Mouse (Mus musculus): Measurements from ENCODE around the gene Phc3. TPM values are rescaled to one million over a fixed set of nuclear protein-coding genes. Genes with fewer than 3 reads are reported as not detected.

The Phc3 gene
- polyA plus RNA-seq, 1 experiment from 2014 or later = 5.0 TPM

- Histone ChIP-seq H3K27me3 (ENCODE audit: insufficient read depth, poor library complexity, severe bottlenecking) (no peaks in the 10 kb centered on the region), H3K4me3 (no peak overlapping the region), H3K36me3 (peaks cover 62% of the 10 kb centered on the region), H3K4me1 (replicated peaks) (peaks cover 12% of the 10 kb centered on the region), H3K27ac (no peak overlapping the region), H3K9me3 (peaks cover 8% of the 10 kb centered on the region; the same call in 1 of the 2 replicates)
- no peak for DNase-seq (ENCODE audit: low spot score)
- WGBS = 91% methylated on average over 3 of the region's 3 CpGs
Measured at GRCm38 (mm10) chr3:30964216-30964615, 5.0 kb downstream of the Phc3 start.

- Histone ChIP-seq H3K9me3 (peaks cover 8% of the 10 kb centered on the region; the same call in 1 of the 2 replicates), H3K4me3 (no peak overlapping the region), H3K27ac (no peak overlapping the region), H3K4me1 (replicated peaks) (peaks cover 4% of the 10 kb centered on the region), H3K36me3 (peaks cover 73% of the 10 kb centered on the region), H3K27me3 (ENCODE audit: insufficient read depth, poor library complexity, severe bottlenecking) (no peaks in the 10 kb centered on the region)
- DNase-seq (ENCODE audit: low spot score) = no peak
- WGBS = 92% methylated on average over 4 of the region's 4 CpGs
Measured at GRCm38 (mm10) chr3:30963100-30963499, 6.1 kb downstream of the Phc3 start.

GRCm38 (mm10) chr3:30959868-30960831 is 9.1 kb downstream of the Phc3 start:
- WGBS = 82% methylated on average over 7 of the region's 7 CpGs
- H3K36me3 ChIP-seq = peaks cover 95% of the 10 kb centered on the region

GRCm38 (mm10) chr3:30958709-30959108 is 10.5 kb downstream of the Phc3 start:
- H3K27me3 ChIP-seq (ENCODE audit: insufficient read depth, poor library complexity, severe bottlenecking) = no peaks in the 10 kb centered on the region
- no peaks in the 10 kb centered on the region for H3K4me1 ChIP-seq (replicated peaks)
- H3K36me3 ChIP-seq = peaks cover 93% of the 10 kb centered on the region
- no peak for DNase-seq (ENCODE audit: low spot score)
- no peak overlapping the region for H3K4me3 ChIP-seq
- H3K27ac ChIP-seq = no peak overlapping the region
- WGBS = 89% methylated on average over 2 of the region's 2 CpGs
- peaks cover 8% of the 10 kb centered on the region; the same call in 1 of the 2 replicates for H3K9me3 ChIP-seq

More at GRCm38 (mm10) chr3:30959868-30960831, 9.1 kb downstream of the Phc3 start:
- no peaks in the 10 kb centered on the region for H3K27me3 ChIP-seq (ENCODE audit: insufficient read depth, poor library complexity, severe bottlenecking)
- H3K4me1 ChIP-seq (replicated peaks) = no peaks in the 10 kb centered on the region
- no peak overlapping the region for H3K4me3 ChIP-seq
- H3K9me3 ChIP-seq = peaks cover 8% of the 10 kb centered on the region; the same call in 1 of the 2 replicates
- no peak overlapping the region for H3K27ac ChIP-seq
- DNase-seq (ENCODE audit: low spot score) = no peak

- no peak for DNase-seq (ENCODE audit: low spot score)
- WGBS = 95% methylated on average over 6 of the region's 6 CpGs
- H3K36me3 ChIP-seq = peaks cover 78% of the 10 kb centered on the region
Measured at GRCm38 (mm10) chr3:30956327-30956726, 12.9 kb downstream of the Phc3 start.

GRCm38 (mm10) chr3:30952273-30953070 is 16.7 kb downstream of the Phc3 start:
- WGBS = 91% methylated on average over 12 of the region's 12 CpGs

More at GRCm38 (mm10) chr3:30956327-30956726, 12.9 kb downstream of the Phc3 start:
- Histone ChIP-seq H3K27me3 (ENCODE audit: insufficient read depth, poor library complexity, severe bottlenecking) (no peaks in the 10 kb centered on the region), H3K4me3 (no peak overlapping the region), H3K9me3 (no peaks in the 10 kb centered on the region), H3K27ac (no peak overlapping the region), H3K4me1 (replicated peaks) (no peaks in the 10 kb centered on the region)

GRCm38 (mm10) chr3:30951652-30952051 is 17.6 kb downstream of the Phc3 start:
- no peaks in the 10 kb centered on the region for H3K9me3 ChIP-seq
- H3K4me3 ChIP-seq = no peak overlapping the region
- H3K36me3 ChIP-seq = peaks cover 70% of the 10 kb centered on the region
- H3K4me1 ChIP-seq (replicated peaks) = no peaks in the 10 kb centered on the region
- no peaks in the 10 kb centered on the region for H3K27me3 ChIP-seq (ENCODE audit: insufficient read depth, poor library complexity, severe bottlenecking)
- 89% methylated on average over 3 of the region's 3 CpGs for WGBS
- no peak for DNase-seq (ENCODE audit: low spot score)
- H3K27ac ChIP-seq = no peak overlapping the region

More at GRCm38 (mm10) chr3:30952273-30953070, 16.7 kb downstream of the Phc3 start:
- no peaks in the 10 kb centered on the region for H3K4me1 ChIP-seq (replicated peaks)
- DNase-seq (ENCODE audit: low spot score) = no peak
- H3K27me3 ChIP-seq (ENCODE audit: insufficient read depth, poor library complexity, severe bottlenecking) = no peaks in the 10 kb centered on the region
- no peak overlapping the region for H3K4me3 ChIP-seq
- no peak overlapping the region for H3K27ac ChIP-seq
- no peaks in the 10 kb centered on the region for H3K9me3 ChIP-seq
- H3K36me3 ChIP-seq = peaks cover 70% of the 10 kb centered on the region

GRCm38 (mm10) chr3:30934384-30934783 is 34.8 kb downstream of the Phc3 start:
- Histone ChIP-seq H3K4me3 (no peak overlapping the region), H3K4me1 (replicated peaks) (no peaks in the 10 kb centered on the region), H3K36me3 (peaks cover 53% of the 10 kb centered on the region), H3K27ac (no peak overlapping the region), H3K9me3 (no peaks in the 10 kb centered on the region), H3K27me3 (ENCODE audit: insufficient read depth, poor library complexity, severe bottlenecking) (no peaks in the 10 kb centered on the region)
- DNase-seq (ENCODE audit: low spot score) = no peak

- no peak overlapping the region for H3K4me3 ChIP-seq
- 58% methylated on average over 3 of the region's 3 CpGs for WGBS
- no peaks in the 10 kb centered on the region for H3K4me1 ChIP-seq (replicated peaks)
- no peak for DNase-seq (ENCODE audit: low spot score)
- no peaks in the 10 kb centered on the region for H3K9me3 ChIP-seq
- no peaks in the 10 kb centered on the region for H3K27me3 ChIP-seq (ENCODE audit: insufficient read depth, poor library complexity, severe bottlenecking)
- H3K27ac ChIP-seq = no peak overlapping the region
- H3K36me3 ChIP-seq = peaks cover 42% of the 10 kb centered on the region
Measured at GRCm38 (mm10) chr3:30929828-30930227, 39.4 kb downstream of the Phc3 start.

GRCm38 (mm10) chr3:30927664-30928063 is 41.6 kb downstream of the Phc3 start:
- DNase-seq (ENCODE audit: low spot score) = no peak
- Histone ChIP-seq H3K4me1 (replicated peaks) (no peaks in the 10 kb centered on the region), H3K9me3 (no peaks in the 10 kb centered on the region), H3K27ac (no peak overlapping the region), H3K4me3 (no peak overlapping the region), H3K27me3 (ENCODE audit: insufficient read depth, poor library complexity, severe bottlenecking) (no peaks in the 10 kb centered on the region), H3K36me3 (peaks cover 43% of the 10 kb centered on the region)
- 93% methylated on average over 3 of the region's 3 CpGs for WGBS

GRCm38 (mm10) chr3:30917160-30917559 is 52.1 kb downstream of the Phc3 start:
- Histone ChIP-seq H3K36me3 (peaks cover 70% of the 10 kb centered on the region), H3K27ac (no peak overlapping the region), H3K27me3 (ENCODE audit: insufficient read depth, poor library complexity, severe bottlenecking) (no peaks in the 10 kb centered on the region), H3K4me1 (replicated peaks) (no peaks in the 10 kb centered on the region), H3K4me3 (no peak overlapping the region), H3K9me3 (no peaks in the 10 kb centered on the region)
- no peak for DNase-seq (ENCODE audit: low spot score)
- 85% methylated on average over 4 of the region's 4 CpGs for WGBS

GRCm38 (mm10) chr3:30904658-30905057 is 64.6 kb downstream of the Phc3 start:
- WGBS = 91% methylated on average over 1 of the region's 1 CpGs
- Histone ChIP-seq H3K27ac (no peak overlapping the region), H3K9me3 (no peaks in the 10 kb centered on the region), H3K27me3 (ENCODE audit: insufficient read depth, poor library complexity, severe bottlenecking) (no peaks in the 10 kb centered on the region), H3K4me1 (replicated peaks) (no peaks in the 10 kb centered on the region), H3K36me3 (peaks cover 54% of the 10 kb centered on the region), H3K4me3 (no peak overlapping the region)
- DNase-seq (ENCODE audit: low spot score) = no peak

- no peak for DNase-seq (ENCODE audit: low spot score)
- H3K4me1 ChIP-seq (replicated peaks) = no peaks in the 10 kb centered on the region
- H3K36me3 ChIP-seq = peaks cover 46% of the 10 kb centered on the region
- H3K27ac ChIP-seq = no peak overlapping the region
- WGBS = 95% methylated on average over 8 of the region's 8 CpGs
- no peak overlapping the region for H3K4me3 ChIP-seq
- H3K27me3 ChIP-seq (ENCODE audit: insufficient read depth, poor library complexity, severe bottlenecking) = no peaks in the 10 kb centered on the region
- no peaks in the 10 kb centered on the region for H3K9me3 ChIP-seq
Measured at GRCm38 (mm10) chr3:30899407-30899806, 69.8 kb downstream of the Phc3 start.

All from hindbrain, embryonic 10.5 days (tissue).